In the genomic region with DNA sequence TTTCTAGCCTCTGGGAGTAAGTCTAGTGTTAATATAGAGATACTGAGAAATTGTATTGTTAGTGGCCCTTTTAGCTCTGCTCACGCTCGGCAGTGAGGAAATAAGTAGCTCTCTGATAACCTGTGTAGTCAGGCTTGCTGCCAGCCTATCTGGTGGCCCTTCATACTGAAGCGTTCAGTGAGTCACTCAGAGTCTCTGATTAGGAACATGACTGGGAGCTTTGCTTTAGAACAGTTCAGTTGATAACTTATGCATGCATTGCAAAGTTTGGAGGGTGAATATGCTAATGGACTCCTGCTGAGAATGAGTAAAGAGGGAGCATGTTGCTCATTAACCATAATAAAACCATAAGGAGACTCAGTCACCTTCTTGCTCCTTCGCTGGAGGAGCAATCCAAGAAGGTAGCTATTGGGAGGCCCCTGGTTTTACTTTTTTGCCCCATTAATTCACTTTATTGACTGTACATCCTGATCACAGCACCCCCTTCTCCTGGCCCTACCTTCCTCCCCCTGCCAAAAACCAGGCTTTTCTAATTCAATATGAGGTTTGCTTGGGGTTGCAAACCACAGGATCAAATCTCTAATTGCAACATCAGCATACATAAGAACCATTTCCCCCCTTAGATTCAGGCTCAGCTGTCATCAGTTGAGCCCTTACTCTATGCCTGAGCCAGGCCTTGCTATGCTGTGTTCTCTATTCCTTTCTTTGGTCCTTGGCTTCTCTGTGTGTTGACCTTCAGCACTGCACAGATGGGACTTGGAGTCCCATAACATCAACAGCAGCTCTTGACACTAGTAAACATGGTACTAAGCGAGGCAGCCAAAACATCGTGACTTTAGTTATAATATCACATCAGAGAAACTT, we compare ENCODE assay signal across 16 mouse cellular contexts.
DNase-seq lines count a peak whose midpoint lies in the region; ATAC-seq and TF ChIP-seq lines count a peak whose summit lies in the region.
"Had no signal": no experiment of that assay in that cellular context is flagged by ENCODE, and none has a peak within 500 bp of the region (broad histone marks: within the 10 kb centered on the region; RNA-seq: fewer than 3 reads in every experiment).

No protein-coding gene starts in this region.

- no peak for TF ChIP-seq CTCF in MEL (IDR thresholded peaks at IDR 0.05 in 2 of 3, conservative IDR thresholded peaks at IDR 0.05 in 1 of 3; ENCODE audit: control insufficient read depth in 1 of 3, insufficient read depth in 1 of 3, low read depth in 2 of 3, low read length in 3 of 3, poor library complexity in 1 of 3, severe bottlenecking in 1 of 3)

- H3K27me3 ChIP-seq in heart, embryonic 14.5 days (ENCODE audit: control insufficient read depth, insufficient read depth, low read length) = no peaks in the 10 kb centered on the region
- no peaks in the 10 kb centered on the region for H3K27me3 ChIP-seq in MEL (ENCODE audit: control insufficient read depth in 1 of 2, insufficient read depth in 2 of 2, low read length in 2 of 2)
- H3K27me3 ChIP-seq in forebrain, embryonic 14.5 days (replicated peaks; ENCODE audit: control insufficient read depth, insufficient read depth, low read length) = no peaks in the 10 kb centered on the region
- H3K27me3 ChIP-seq in kidney, embryonic 15.5 days = no peaks in the 10 kb centered on the region
- H3K27me3 ChIP-seq: limb, embryonic 13.5 days; neural tube, embryonic 12.5 days; Patski had no signal

- ATAC-seq in heart, embryonic 14.5 days (ENCODE audit: insufficient number of reproducible peaks, insufficient read depth, low FRiP score, low read depth) = 0 out of 2 replicates have a peak, but pooled peaks have one; percentile 35
- peak; percentile 80 for ATAC-seq in forebrain, embryonic 14.5 days
- ATAC-seq in kidney, embryonic 15.5 days (replicated peaks; ENCODE audit: low FRiP score) = peak; percentile 15; the same call in 1 of the 2 replicates
- ATAC-seq: hindbrain, postnatal 0 days; Patski had no signal

- no peak overlapping the region for H3K4me3 ChIP-seq in heart, embryonic 14.5 days (ENCODE audit: control insufficient read depth in 1 of 2, insufficient read depth in 1 of 2, low read depth in 1 of 2, low read length in 2 of 2)
- H3K4me3 ChIP-seq in MEL (ENCODE audit: control insufficient read depth in 1 of 2, insufficient read depth in 1 of 2, low read depth in 2 of 2, low read length in 2 of 2) = no peak overlapping the region
- H3K4me3 ChIP-seq in forebrain, embryonic 14.5 days (ENCODE audit: low read depth, low read length) = no peak overlapping the region
- H3K4me3 ChIP-seq in kidney, embryonic 15.5 days (replicated peaks) = no peak overlapping the region
- H3K4me3 ChIP-seq: limb, embryonic 13.5 days; neural tube, embryonic 12.5 days had no signal

- H3K4me1 ChIP-seq in heart, embryonic 14.5 days (ENCODE audit: control insufficient read depth in 2 of 2, insufficient read depth in 2 of 2, low read length in 2 of 2) = peaks cover 0 to 13% of the 10 kb centered on the region in 2 experiments; a peak in 2 of 4 replicates
- H3K4me1 ChIP-seq in MEL (ENCODE audit: control insufficient read depth in 1 of 2, insufficient read depth in 2 of 2, low read length in 2 of 2) = no peaks in the 10 kb centered on the region
- H3K4me1 ChIP-seq in forebrain, embryonic 14.5 days (ENCODE audit: control insufficient read depth, insufficient read depth, low read length) = peaks cover 8% of the 10 kb centered on the region
- H3K4me1 ChIP-seq in kidney, embryonic 15.5 days = no peaks in the 10 kb centered on the region
- H3K4me1 ChIP-seq: limb, embryonic 13.5 days; neural tube, embryonic 12.5 days had no signal

- H3K9me3 ChIP-seq in heart, embryonic 14.5 days (ENCODE audit: control insufficient read depth, low read length) = no peaks in the 10 kb centered on the region
- no peaks in the 10 kb centered on the region for H3K9me3 ChIP-seq in MEL (replicated peaks; ENCODE audit: insufficient read depth, low read length)
- no peaks in the 10 kb centered on the region for H3K9me3 ChIP-seq in forebrain, embryonic 14.5 days (replicated peaks; ENCODE audit: control insufficient read depth, low read length)
- no peaks in the 10 kb centered on the region for H3K9me3 ChIP-seq in kidney, embryonic 15.5 days (replicated peaks)
- H3K9me3 ChIP-seq: limb, embryonic 13.5 days; neural tube, embryonic 12.5 days had no signal

- TF ChIP-seq POLR2A in MEL (IDR thresholded peaks at IDR 0.05; ENCODE audit: control insufficient read depth in 1 of 2, insufficient read depth in 1 of 2, low read depth in 1 of 2, low read length in 2 of 2, poor library complexity in 1 of 2) = no peak

- H3K36me3 ChIP-seq in heart, embryonic 14.5 days (ENCODE audit: control insufficient read depth, insufficient read depth, low read length) = no peaks in the 10 kb centered on the region
- no peaks in the 10 kb centered on the region for H3K36me3 ChIP-seq in MEL (ENCODE audit: control insufficient read depth in 1 of 2, insufficient read depth in 2 of 2, low read length in 2 of 2)
- no peaks in the 10 kb centered on the region for H3K36me3 ChIP-seq in forebrain, embryonic 14.5 days (ENCODE audit: control insufficient read depth, insufficient read depth, low read length)
- H3K36me3 ChIP-seq in kidney, embryonic 15.5 days = no peaks in the 10 kb centered on the region
- H3K36me3 ChIP-seq: limb, embryonic 13.5 days; neural tube, embryonic 12.5 days had no signal

- H3K27ac ChIP-seq in heart, embryonic 14.5 days (replicated peaks in 1 of 2; ENCODE audit: control insufficient read depth in 1 of 2, insufficient read depth in 1 of 2, low read depth in 2 of 2, low read length in 2 of 2) = no peak overlapping the region
- no peak overlapping the region for H3K27ac ChIP-seq in MEL (ENCODE audit: control insufficient read depth, low read depth, low read length)
- H3K27ac ChIP-seq in forebrain, embryonic 14.5 days (ENCODE audit: low read depth, low read length) = no peak overlapping the region
- no peak overlapping the region for H3K27ac ChIP-seq in kidney, embryonic 15.5 days
- H3K27ac ChIP-seq: hindbrain, postnatal 0 days; limb, embryonic 13.5 days; neural tube, embryonic 12.5 days had no signal

- no peak for TF ChIP-seq RAD21 in MEL (IDR thresholded peaks at IDR 0.05; ENCODE audit: low read depth, low read length)

- H3K4me2 ChIP-seq in heart, embryonic 14.5 days (ENCODE audit: low read length) = no peak overlapping the region
- no peak overlapping the region for H3K4me2 ChIP-seq in forebrain, embryonic 14.5 days (ENCODE audit: low read length)
- no peak overlapping the region for H3K4me2 ChIP-seq in kidney, embryonic 15.5 days
- H3K4me2 ChIP-seq: limb, embryonic 13.5 days; midbrain, embryonic 11.5 days; neural tube, embryonic 12.5 days had no signal

- no peaks in the 10 kb centered on the region for H3K79me2 ChIP-seq in MEL (ENCODE audit: control insufficient read depth, insufficient read depth, low read length, poor library complexity)

- no peak for TF ChIP-seq EP300 in MEL (IDR thresholded peaks at IDR 0.05; ENCODE audit: low read depth in 1 of 2, low read length in 2 of 2)

- no peak overlapping the region for H3K9ac ChIP-seq in heart, embryonic 14.5 days (ENCODE audit: low read length)
- H3K9ac ChIP-seq in MEL (ENCODE audit: control insufficient read depth, low read depth, low read length, poor library complexity, severe bottlenecking) = no peak overlapping the region
- H3K9ac ChIP-seq in forebrain, embryonic 14.5 days (ENCODE audit: low read length) = no peak overlapping the region
- no peak overlapping the region for H3K9ac ChIP-seq in kidney, embryonic 15.5 days
- H3K9ac ChIP-seq: limb, embryonic 13.5 days; neural tube, embryonic 12.5 days had no signal

- intact Hi-C loops in heart, postnatal 25 days (cut with DNase I) = no loop called here

- DNase-seq in heart, postnatal 25 days (ENCODE audit: low spot score) = no peak
- peak; percentile 18 for DNase-seq in MEL (ENCODE audit: low read depth, low spot score)
- DNase-seq in forebrain, embryonic 14.5 days (ENCODE audit: low spot score) = peak; percentile 62
- DNase-seq in thymus, adult 18-20 months = no peak
- DNase-seq in ovary, postnatal 36 days (ENCODE audit: low spot score) = no peak
- DNase-seq in B cell, adult 2 months = no peak
- DNase-seq: adrenal gland, postnatal 10 days; cerebellum, adult 11-12 months; lung, adult 2 months had no signal

- 46% methylated on average over 6 of the region's 6 CpGs for WGBS in heart, embryonic 14.5 days
- WGBS in forebrain, embryonic 14.5 days = 38% methylated on average over 6 of the region's 6 CpGs
- WGBS in kidney, embryonic 15.5 days = 74% methylated on average over 6 of the region's 6 CpGs

TF ChIP-seq in MEL, 35 proteins besides CTCF, POLR2A, EP300 and RAD21:
- TF ChIP-seq GATA1 (IDR thresholded peaks at IDR 0.05; ENCODE audit: low read depth, low read length) (no peak), MYC (IDR thresholded peaks at IDR 0.05; ENCODE audit: low read depth, low read length) (no peak), ZMIZ1 (IDR thresholded peaks at IDR 0.05; ENCODE audit: low read depth, low read length) (no peak), MYB (IDR thresholded peaks at IDR 0.05; ENCODE audit: low read depth, low read length) (no peak), ELF1 (IDR thresholded peaks at IDR 0.05; ENCODE audit: low read depth, low read length) (no peak), MAX (IDR thresholded peaks at IDR 0.05; ENCODE audit: low read length) (no peak), BHLHE40 (IDR thresholded peaks at IDR 0.05; ENCODE audit: borderline replicate concordance, low read depth, low read length) (no peak), CHD1 (IDR thresholded peaks at IDR 0.05; ENCODE audit: low read depth, low read length) (no peak), RCOR1 (IDR thresholded peaks at IDR 0.05; ENCODE audit: low read depth, low read length) (no peak), TAL1 (IDR thresholded peaks at IDR 0.05; ENCODE audit: low read length) (no peak)

Comparison
In these comparisons a context has a peak if more than half of its experiments do, and no peak if none do; other contexts are left out.
1. ATAC-seq: peak in every context shown above with its lines; median percentile 80 in forebrain, embryonic 14.5 days; 35 in heart, embryonic 14.5 days; 15 in kidney, embryonic 15.5 days.
2. DNase-seq: peak in MEL (single experiment) and forebrain, embryonic 14.5 days (single experiment); none in heart, postnatal 25 days (single experiment), thymus, adult 18-20 months (0 of 2), ovary, postnatal 36 days (single experiment) and B cell, adult 2 months (0 of 2).